Mouse (Mus musculus): ENCODE results near the gene Fads2. TPM values are rescaled to one million over a fixed set of nuclear protein-coding genes. Genes with fewer than 3 reads are reported as not detected.

Gene Fads2
- polyA plus RNA-seq, 2 experiments: 22.7 to 41.9 TPM

DNA sequence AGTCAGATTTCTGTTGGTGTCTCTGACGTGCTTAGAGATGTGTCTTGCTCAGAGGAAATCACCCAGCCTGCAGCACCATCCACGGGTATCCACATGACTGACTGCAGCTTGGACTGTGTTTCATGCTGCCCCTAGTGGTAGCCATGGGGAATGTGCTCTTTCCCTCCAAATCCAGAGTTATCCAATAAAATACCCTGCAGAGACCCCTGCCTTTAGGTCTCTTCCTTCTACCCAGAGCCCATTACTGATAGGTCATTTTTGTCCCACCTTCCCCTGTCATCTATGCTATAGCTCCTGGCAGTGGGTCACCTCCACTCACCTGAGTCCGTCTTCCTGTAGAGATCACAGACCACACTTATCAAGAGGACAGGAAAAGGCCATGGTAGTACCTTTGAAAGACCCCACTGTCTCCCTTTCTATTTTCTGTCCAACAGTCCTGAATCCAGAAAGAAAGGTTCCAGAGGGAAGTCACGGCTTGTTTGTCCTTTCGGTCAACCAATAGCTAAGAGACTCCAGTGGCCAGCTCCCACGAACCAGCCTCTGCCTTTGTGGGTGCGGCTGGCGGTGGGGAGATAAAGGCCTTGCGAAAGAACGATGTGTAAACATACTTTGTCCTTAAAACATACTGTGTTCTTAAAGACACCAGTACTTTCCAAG lies 41.5 kb downstream of the Fads2 start:
- no peaks in the 10 kb centered on the region; the same call in none of the 2 replicates for H3K36me3 ChIP-seq (replicated peaks; ENCODE audit: control insufficient read depth, insufficient read depth, low read depth)
- ATAC-seq (ENCODE audit: insufficient read depth): peak; percentile 69
- peak; percentile 58 to 63 (median 59) for DNase-seq (ENCODE audit: low read depth in 3 of 3, low spot score in 3 of 3)
- H3K27me3 ChIP-seq (ENCODE audit: control insufficient read depth, insufficient read depth, low read length): no peaks in the 10 kb centered on the region
- H3K27ac ChIP-seq: peak overlapping the region; percentile 67
- WGBS (ENCODE audit: insufficient replicate concordance): 8% methylated on average over 10 of the region's 10 CpGs
- H3K9me3 ChIP-seq (ENCODE audit: control insufficient read depth, low read length): no peaks in the 10 kb centered on the region
- peak overlapping the region; percentile 16 to 26; a peak in 3 of 4 replicates for H3K4me3 ChIP-seq (ENCODE audit: insufficient read depth in 1 of 2, low read depth in 2 of 2, low read length in 2 of 2)
- TF ChIP-seq EP300 (IDR thresholded peaks at IDR 0.05; ENCODE audit: low read depth): 0 out of 2 replicates have a peak, but pooled peaks have one; percentile 12
- peak; percentile 95 for TF ChIP-seq CTCF (IDR thresholded peaks at IDR 0.05; ENCODE audit: low read depth)
- H3K4me2 ChIP-seq (ENCODE audit: low read depth): peak overlapping the region; percentile 70
- H3K9ac ChIP-seq (replicated peaks): peak overlapping the region; percentile 38; the same call in 1 of the 2 replicates
- peaks cover 11 to 20% of the 10 kb centered on the region in 2 experiments for H3K4me1 ChIP-seq (replicated peaks; ENCODE audit: control insufficient read depth in 2 of 2, insufficient read depth in 2 of 2, low read length in 1 of 2)

DNA sequence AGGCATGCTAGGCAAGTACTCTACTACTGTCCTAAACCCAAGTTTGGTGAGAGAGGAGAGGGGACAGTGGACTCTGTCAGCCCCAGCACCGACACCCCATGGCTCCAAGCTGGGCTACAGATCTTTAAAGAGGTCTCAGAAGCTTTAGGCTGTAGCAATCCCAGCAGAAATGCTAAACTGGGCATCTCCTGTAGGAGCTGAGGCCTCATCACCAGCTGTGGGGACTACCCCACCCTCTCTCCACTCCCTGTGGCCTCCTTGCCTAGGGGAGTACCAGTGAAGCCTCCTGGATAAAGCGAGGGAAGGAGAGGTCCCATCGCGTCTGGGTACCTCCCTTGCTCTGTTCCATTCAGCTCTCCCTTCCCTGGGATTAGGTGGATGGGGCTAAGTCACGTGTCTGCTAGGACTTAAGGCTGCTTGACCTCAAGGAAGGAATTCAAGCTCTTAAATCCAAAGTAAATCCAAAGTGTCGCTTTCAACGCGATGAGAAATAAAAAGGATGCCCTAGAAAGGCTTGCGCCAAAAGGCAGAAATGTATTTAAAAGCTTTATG lies 42.6 kb downstream of the Fads2 start:
- no peak for ATAC-seq (ENCODE audit: insufficient read depth)
- TF ChIP-seq CTCF (IDR thresholded peaks at IDR 0.05; ENCODE audit: low read depth) (no peak), EP300 (IDR thresholded peaks at IDR 0.05; ENCODE audit: low read depth) (no peak)
- peaks cover 11 to 20% of the 10 kb centered on the region in 2 experiments for H3K4me1 ChIP-seq (replicated peaks; ENCODE audit: control insufficient read depth in 2 of 2, insufficient read depth in 2 of 2, low read length in 1 of 2)
- WGBS (ENCODE audit: insufficient replicate concordance): 72% methylated on average over 9 of the region's 9 CpGs
- peak overlapping the region; percentile 70; the same call in 1 of the 2 replicates for H3K4me2 ChIP-seq (ENCODE audit: low read depth)
- no peak overlapping the region for H3K4me3 ChIP-seq (ENCODE audit: insufficient read depth in 1 of 2, low read depth in 2 of 2, low read length in 2 of 2)
- H3K9ac ChIP-seq (replicated peaks): no peak overlapping the region
- no peaks in the 10 kb centered on the region; the same call in 1 of the 2 replicates for H3K36me3 ChIP-seq (replicated peaks; ENCODE audit: control insufficient read depth, insufficient read depth, low read depth)
- DNase-seq (ENCODE audit: low read depth in 3 of 3, low spot score in 3 of 3): no peak
- no peaks in the 10 kb centered on the region for H3K9me3 ChIP-seq (ENCODE audit: control insufficient read depth, low read length)
- H3K27ac ChIP-seq: no peak overlapping the region
- H3K27me3 ChIP-seq (ENCODE audit: control insufficient read depth, insufficient read depth, low read length): no peaks in the 10 kb centered on the region

DNA sequence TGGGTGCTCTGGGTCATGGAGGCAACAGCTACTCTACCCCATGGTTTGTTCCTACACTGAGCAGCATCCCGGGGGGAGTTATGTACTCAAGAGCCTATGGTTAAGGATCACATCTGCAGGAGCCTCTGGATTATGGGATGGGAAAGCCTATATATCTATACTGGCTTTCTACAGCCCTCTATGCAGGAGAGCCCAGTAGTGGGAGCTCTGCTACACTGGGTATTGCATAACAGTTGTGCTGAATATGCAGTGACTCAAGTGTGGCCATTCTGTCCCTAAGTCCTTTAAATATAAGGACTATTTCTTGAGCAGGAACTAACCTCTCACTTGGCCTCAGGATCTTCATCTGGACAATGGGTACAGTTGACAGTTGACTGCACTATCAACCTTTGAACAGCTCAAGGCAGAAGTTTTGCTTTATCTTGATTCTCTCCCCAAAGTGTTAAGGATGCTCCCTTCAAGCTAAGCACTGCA lies 43.2 kb downstream of the Fads2 start:
- H3K4me1 ChIP-seq (replicated peaks; ENCODE audit: control insufficient read depth in 2 of 2, insufficient read depth in 2 of 2, low read length in 1 of 2): peaks cover 11 to 20% of the 10 kb centered on the region in 2 experiments

DNA sequence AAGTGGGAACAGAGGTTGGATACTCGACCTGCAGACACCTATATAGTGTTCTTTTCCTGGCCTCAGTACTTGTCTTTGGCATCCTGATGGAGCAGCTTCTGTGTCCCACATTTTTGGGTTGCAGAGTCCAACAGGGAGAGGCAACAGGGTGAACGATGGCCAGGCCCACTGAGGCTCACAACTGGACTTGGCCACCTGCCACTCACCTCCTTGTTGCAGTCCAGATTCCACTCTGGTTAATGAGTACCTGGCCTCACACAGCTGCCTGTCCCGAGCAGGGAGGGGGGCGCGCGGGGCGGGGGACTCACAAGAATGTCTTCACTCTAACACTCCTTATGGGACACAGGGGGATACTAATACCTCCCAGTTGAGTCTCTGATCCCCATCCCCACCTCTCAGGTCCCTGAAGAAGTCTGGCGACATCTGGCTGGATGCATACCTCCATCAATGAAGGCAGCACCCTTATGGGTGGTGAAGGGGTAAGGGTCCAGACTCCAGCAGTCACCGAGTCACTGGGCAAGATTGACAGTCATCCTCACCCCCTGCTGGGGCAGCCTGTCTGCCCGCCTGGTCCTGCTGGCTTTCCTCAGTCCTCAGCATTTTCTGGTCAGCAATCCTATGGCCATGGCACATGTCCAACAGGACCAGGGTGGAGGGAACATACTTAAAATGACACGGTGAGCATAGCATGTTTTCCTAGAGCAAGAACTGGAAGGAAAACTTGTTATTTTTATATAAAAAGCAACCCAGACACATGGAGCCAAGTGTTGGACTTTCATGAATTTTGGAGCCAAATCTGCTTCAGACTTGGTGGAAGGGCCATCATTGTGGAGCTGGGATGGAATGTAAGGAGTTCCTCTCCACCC lies 43.8 kb downstream of the Fads2 start:
- no peak overlapping the region for H3K4me3 ChIP-seq (ENCODE audit: insufficient read depth in 1 of 2, low read depth in 2 of 2, low read length in 2 of 2)
- peak overlapping the region; percentile 3; the same call in 1 of the 2 replicates for H3K4me2 ChIP-seq (ENCODE audit: low read depth)
- no peaks in the 10 kb centered on the region for H3K9me3 ChIP-seq (ENCODE audit: control insufficient read depth, low read length)
- H3K9ac ChIP-seq (replicated peaks): no peak overlapping the region
- no peaks in the 10 kb centered on the region; the same call in 1 of the 2 replicates for H3K36me3 ChIP-seq (replicated peaks; ENCODE audit: control insufficient read depth, insufficient read depth, low read depth)
- ATAC-seq (ENCODE audit: insufficient read depth): peak; percentile 27
- TF ChIP-seq CTCF (IDR thresholded peaks at IDR 0.05; ENCODE audit: low read depth) (no peak), EP300 (IDR thresholded peaks at IDR 0.05; ENCODE audit: low read depth) (no peak)
- no peaks in the 10 kb centered on the region for H3K27me3 ChIP-seq (ENCODE audit: control insufficient read depth, insufficient read depth, low read length)
- peaks cover 11 to 20% of the 10 kb centered on the region in 2 experiments for H3K4me1 ChIP-seq (replicated peaks; ENCODE audit: control insufficient read depth in 2 of 2, insufficient read depth in 2 of 2, low read length in 1 of 2)
- peak in 2 of 3 experiments; percentile 27 to 30 for DNase-seq (ENCODE audit: low read depth in 3 of 3, low spot score in 3 of 3)
- H3K27ac ChIP-seq: no peak overlapping the region
- WGBS (ENCODE audit: insufficient replicate concordance): 55% methylated on average over 11 of the region's 11 CpGs

More for the DNA sequence above, 43.2 kb downstream of the Fads2 start:
- ATAC-seq (ENCODE audit: insufficient read depth) (no peak), DNase-seq (ENCODE audit: low read depth in 3 of 3, low spot score in 3 of 3) (no peak)
- H3K27me3 ChIP-seq (ENCODE audit: control insufficient read depth, insufficient read depth, low read length): no peaks in the 10 kb centered on the region
- TF ChIP-seq EP300 (IDR thresholded peaks at IDR 0.05; ENCODE audit: low read depth) (no peak), CTCF (IDR thresholded peaks at IDR 0.05; ENCODE audit: low read depth) (no peak)
- H3K36me3 ChIP-seq (replicated peaks; ENCODE audit: control insufficient read depth, insufficient read depth, low read depth): no peaks in the 10 kb centered on the region; the same call in 1 of the 2 replicates
- H3K4me3 ChIP-seq (ENCODE audit: insufficient read depth in 1 of 2, low read depth in 2 of 2, low read length in 2 of 2): no peak overlapping the region
- no peak overlapping the region for H3K4me2 ChIP-seq (ENCODE audit: low read depth)
- H3K9ac ChIP-seq (replicated peaks): no peak overlapping the region
- H3K9me3 ChIP-seq (ENCODE audit: control insufficient read depth, low read length): no peaks in the 10 kb centered on the region
- WGBS (ENCODE audit: insufficient replicate concordance): 56% methylated on average over 1 of the region's 1 CpGs
- H3K27ac ChIP-seq: no peak overlapping the region

All from liver, embryonic 14.5 days (tissue).